Mouse (Mus musculus): ENCODE measurements around the gene B3gnt6. TPM values are rescaled to one million over a fixed set of nuclear protein-coding genes. Genes with fewer than 3 reads are reported as not detected.
"Not testable (repeated sequence)": the region's sequence is repeated elsewhere in the genome, so short reads cannot be mapped to it uniquely, and the experiment has no call there.

B3gnt6 gene
- total and polyA plus RNA-seq, 2 experiments from 2014 or later = not detected

GRCm38 (mm10) chr7:98191571-98192250 is 7.6 kb downstream of the B3gnt6 start:
- H3K4me2 ChIP-seq (ENCODE audit: low read depth, low read length) = no peak overlapping the region
- no peak overlapping the region for H3K27ac ChIP-seq (ENCODE audit: low read depth)
- ATAC-seq (ENCODE audit: insufficient read depth, low read depth) = no peak
- peaks cover 15% of the 10 kb centered on the region for H3K4me1 ChIP-seq (ENCODE audit: control insufficient read depth, insufficient read depth)
- TF ChIP-seq EP300 (IDR thresholded peaks at IDR 0.05; ENCODE audit: low read depth) (no peak), CTCF (IDR thresholded peaks at IDR 0.05; ENCODE audit: low read depth) (peak; percentile 58)
- 57% methylated on average over 17 of the region's 17 CpGs for WGBS
- no peak overlapping the region for H3K9ac ChIP-seq (replicated peaks; ENCODE audit: low read depth, low read length)
- no peaks in the 10 kb centered on the region for H3K36me3 ChIP-seq (replicated peaks; ENCODE audit: control insufficient read depth, insufficient read depth, low read length)
- no peaks in the 10 kb centered on the region for H3K9me3 ChIP-seq (replicated peaks; ENCODE audit: control insufficient read depth, low read length)
- no peak for DNase-seq (ENCODE audit: low spot score)
- peaks cover 46% of the 10 kb centered on the region for H3K27me3 ChIP-seq (ENCODE audit: control insufficient read depth, insufficient read depth, low read length)
- no peak overlapping the region for H3K4me3 ChIP-seq (ENCODE audit: low read depth, low read length)

DNA sequence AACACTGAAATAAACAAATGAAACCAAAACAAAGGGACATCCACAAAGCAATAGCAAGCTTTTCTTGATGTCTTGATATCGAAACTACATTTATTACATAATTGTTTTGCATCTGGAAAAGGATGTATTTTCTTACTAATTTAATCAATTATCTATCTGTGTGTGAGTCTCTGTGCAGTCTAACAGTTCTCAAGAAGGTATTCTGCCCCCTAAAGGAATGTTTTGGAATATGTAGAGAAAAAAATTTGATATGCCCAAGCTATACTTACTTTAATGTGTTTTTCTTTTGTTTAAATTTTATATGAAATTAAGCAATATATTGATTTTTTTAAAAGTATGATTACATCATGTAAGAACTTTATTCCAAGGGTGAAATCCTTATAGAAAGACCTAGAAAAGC is 8.7 kb downstream of the B3gnt6 start:
- H3K4me1 ChIP-seq (ENCODE audit: control insufficient read depth, insufficient read depth) = peaks cover 15% of the 10 kb centered on the region
- TF ChIP-seq EP300 (IDR thresholded peaks at IDR 0.05; ENCODE audit: low read depth) (no peak), CTCF (IDR thresholded peaks at IDR 0.05; ENCODE audit: low read depth) (peak; percentile 18; the same call in 1 of the 2 replicates)
- H3K27ac ChIP-seq (ENCODE audit: low read depth) = no peak overlapping the region
- 70% methylated on average over 1 of the region's 1 CpGs for WGBS
- no peak overlapping the region for H3K9ac ChIP-seq (replicated peaks; ENCODE audit: low read depth, low read length)
- no peaks in the 10 kb centered on the region for H3K36me3 ChIP-seq (replicated peaks; ENCODE audit: control insufficient read depth, insufficient read depth, low read length)
- no peak for DNase-seq (ENCODE audit: low spot score)
- no peak for ATAC-seq (ENCODE audit: insufficient read depth, low read depth)
- no peak overlapping the region for H3K4me2 ChIP-seq (ENCODE audit: low read depth, low read length)
- peaks cover 39% of the 10 kb centered on the region for H3K27me3 ChIP-seq (ENCODE audit: control insufficient read depth, insufficient read depth, low read length)
- no peak overlapping the region for H3K4me3 ChIP-seq (ENCODE audit: low read depth, low read length)
- H3K9me3 ChIP-seq (replicated peaks; ENCODE audit: control insufficient read depth, low read length) = no peaks in the 10 kb centered on the region

GRCm38 (mm10) chr7:98189745-98190144 is 9.5 kb downstream of the B3gnt6 start:
- no peak overlapping the region for H3K4me2 ChIP-seq (ENCODE audit: low read depth, low read length)
- WGBS = 31% methylated on average over 3 of the region's 3 CpGs

GRCm38 (mm10) chr7:98188680-98189079 is 10.6 kb downstream of the B3gnt6 start:
- Histone ChIP-seq H3K9me3 (replicated peaks; ENCODE audit: control insufficient read depth, low read length) (no peaks in the 10 kb centered on the region), H3K27ac (ENCODE audit: low read depth) (no peak overlapping the region), H3K4me3 (ENCODE audit: low read depth, low read length) (no peak overlapping the region), H3K4me1 (ENCODE audit: control insufficient read depth, insufficient read depth) (peaks cover 6% of the 10 kb centered on the region; the same call in 1 of the 2 replicates), H3K36me3 (replicated peaks; ENCODE audit: control insufficient read depth, insufficient read depth, low read length) (no peaks in the 10 kb centered on the region), H3K27me3 (ENCODE audit: control insufficient read depth, insufficient read depth, low read length) (peaks cover 20% of the 10 kb centered on the region), H3K4me2 (ENCODE audit: low read depth, low read length) (no peak overlapping the region), H3K9ac (replicated peaks; ENCODE audit: low read depth, low read length) (no peak overlapping the region)
- DNase-seq (ENCODE audit: low spot score) = no peak
- WGBS = 83% methylated on average over 2 of the region's 2 CpGs
- ATAC-seq (ENCODE audit: insufficient read depth, low read depth) = no peak
- no peak for TF ChIP-seq EP300 (IDR thresholded peaks at IDR 0.05; ENCODE audit: low read depth)

More at GRCm38 (mm10) chr7:98189745-98190144, 9.5 kb downstream of the B3gnt6 start:
- no peak for TF ChIP-seq CTCF (IDR thresholded peaks at IDR 0.05; ENCODE audit: low read depth)
- no peak for TF ChIP-seq EP300 (IDR thresholded peaks at IDR 0.05; ENCODE audit: low read depth)
- Histone ChIP-seq H3K9ac (replicated peaks; ENCODE audit: low read depth, low read length) (no peak overlapping the region), H3K4me1 (ENCODE audit: control insufficient read depth, insufficient read depth) (peaks cover 15% of the 10 kb centered on the region), H3K36me3 (replicated peaks; ENCODE audit: control insufficient read depth, insufficient read depth, low read length) (no peaks in the 10 kb centered on the region), H3K27ac (ENCODE audit: low read depth) (no peak overlapping the region), H3K9me3 (replicated peaks; ENCODE audit: control insufficient read depth, low read length) (no peaks in the 10 kb centered on the region), H3K4me3 (ENCODE audit: low read depth, low read length) (no peak overlapping the region), H3K27me3 (ENCODE audit: control insufficient read depth, insufficient read depth, low read length) (peaks cover 31% of the 10 kb centered on the region)
- no peak for DNase-seq (ENCODE audit: low spot score)
- ATAC-seq (ENCODE audit: insufficient read depth, low read depth) = no peak

DNA sequence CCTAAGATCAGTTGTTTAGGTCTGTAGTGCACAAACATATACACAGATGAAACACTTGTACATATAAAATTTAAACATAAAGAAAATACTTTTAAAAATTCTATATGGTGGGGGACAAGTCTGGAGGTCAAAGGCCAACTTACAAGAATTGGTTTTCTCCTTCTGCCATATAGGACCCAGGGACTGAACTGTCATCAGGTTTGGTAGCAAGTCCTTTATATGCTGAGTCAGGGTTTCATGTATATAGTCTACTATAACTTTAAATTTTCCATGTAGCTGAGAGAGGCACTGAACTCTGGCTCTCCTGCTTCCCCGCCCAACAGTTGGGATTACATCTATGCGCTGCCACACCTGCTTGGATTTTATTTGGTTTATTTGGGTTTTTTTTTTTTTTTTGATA is 11.0 kb downstream of the B3gnt6 start:
- no peak overlapping the region for H3K4me2 ChIP-seq (ENCODE audit: low read depth, low read length)
- H3K27me3 ChIP-seq (ENCODE audit: control insufficient read depth, insufficient read depth, low read length) = peaks cover 16% of the 10 kb centered on the region
- DNase-seq (ENCODE audit: low spot score) (no peak), ATAC-seq (ENCODE audit: insufficient read depth, low read depth) (no peak)
- no peak overlapping the region for H3K4me3 ChIP-seq (ENCODE audit: low read depth, low read length)
- no peaks in the 10 kb centered on the region for H3K36me3 ChIP-seq (replicated peaks; ENCODE audit: control insufficient read depth, insufficient read depth, low read length)
- no peak overlapping the region for H3K9ac ChIP-seq (replicated peaks; ENCODE audit: low read depth, low read length)
- 95% methylated on average over 2 of the region's 2 CpGs for WGBS
- TF ChIP-seq EP300 (IDR thresholded peaks at IDR 0.05; ENCODE audit: low read depth) = no peak
- no peak for TF ChIP-seq CTCF (IDR thresholded peaks at IDR 0.05; ENCODE audit: low read depth)
- H3K27ac ChIP-seq (ENCODE audit: low read depth) = no peak overlapping the region
- peaks cover 1% of the 10 kb centered on the region; the same call in 1 of the 2 replicates for H3K4me1 ChIP-seq (ENCODE audit: control insufficient read depth, insufficient read depth)
- no peaks in the 10 kb centered on the region for H3K9me3 ChIP-seq (replicated peaks; ENCODE audit: control insufficient read depth, low read length)

- 83% methylated on average over 3 of the region's 3 CpGs for WGBS
- H3K4me2 ChIP-seq (ENCODE audit: low read depth, low read length); H3K36me3 ChIP-seq (replicated peaks; ENCODE audit: control insufficient read depth, insufficient read depth, low read length); H3K9ac ChIP-seq (replicated peaks; ENCODE audit: low read depth, low read length); ATAC-seq (ENCODE audit: insufficient read depth, low read depth); H3K4me3 ChIP-seq (ENCODE audit: low read depth, low read length); H3K4me1 ChIP-seq (ENCODE audit: control insufficient read depth, insufficient read depth); DNase-seq (ENCODE audit: low spot score); H3K9me3 ChIP-seq (replicated peaks; ENCODE audit: control insufficient read depth, low read length); H3K27ac ChIP-seq (ENCODE audit: low read depth); H3K27me3 ChIP-seq (ENCODE audit: control insufficient read depth, insufficient read depth, low read length): not testable (repeated sequence)
These were observed 11.9 kb downstream of the B3gnt6 start for GRCm38 (mm10) chr7:98187332-98187731.
